Mouse (Mus musculus): ENCODE measurements around the gene Gm9821.

DNA sequence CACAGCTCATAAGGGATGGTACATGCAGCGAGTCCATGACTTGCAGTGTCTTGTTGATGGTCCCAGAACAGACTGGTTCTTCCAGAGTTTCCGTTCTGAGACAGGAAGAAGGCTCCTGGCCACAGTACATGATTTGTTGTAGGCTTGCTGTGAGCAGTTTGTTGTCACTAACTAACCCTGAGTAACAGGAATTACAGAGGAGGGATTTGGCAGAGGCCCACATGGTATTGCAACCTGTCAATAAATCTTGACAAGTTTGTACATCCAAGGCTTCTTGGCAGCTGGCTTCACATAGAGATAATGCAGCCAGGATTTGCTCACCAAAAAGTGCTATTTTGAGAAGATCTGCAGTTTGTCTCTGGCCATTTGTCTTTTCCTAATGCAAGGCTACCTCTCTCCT is 39.4 kb upstream of the Gm9821 start:
- no peak for TF ChIP-seq TAL1 (IDR thresholded peaks at IDR 0.05; ENCODE audit: low read length)
- TF ChIP-seq GATA1 (IDR thresholded peaks at IDR 0.05; ENCODE audit: low read length), result no peak
